22 mouse cellular contexts compared by ENCODE assay signal in the genomic region with DNA sequence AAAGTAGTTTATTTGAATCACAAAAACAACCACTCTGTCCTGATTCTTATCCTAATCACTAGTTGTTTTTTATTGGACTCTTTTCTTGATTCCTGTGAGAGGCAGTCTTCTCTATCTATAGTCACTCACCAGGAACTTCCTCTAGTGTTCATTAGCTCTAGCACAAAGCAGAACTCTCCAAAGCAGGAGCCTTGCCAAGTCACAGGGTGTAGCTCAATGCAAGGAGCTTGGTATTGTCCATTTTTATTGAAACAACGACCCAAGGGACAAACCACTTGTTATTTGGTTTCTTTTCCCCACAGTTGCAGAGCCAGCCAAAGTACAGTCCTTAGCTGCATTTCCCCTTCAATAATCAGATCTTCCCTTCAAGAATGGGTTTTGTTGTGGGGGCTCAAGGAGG.
DNase-seq lines count a peak whose midpoint lies in the region; ATAC-seq lines count a peak whose summit lies in the region.
"Had no signal": no experiment of that assay in that cellular context is flagged by ENCODE, and none has a peak within 500 bp of the region (broad histone marks: within the 10 kb centered on the region; RNA-seq: fewer than 3 reads in every experiment).

No protein-coding gene starts in this region.

- no peaks in the 10 kb centered on the region for H3K27me3 ChIP-seq in heart, embryonic 10.5 days (ENCODE audit: insufficient read depth, poor library complexity, severe bottlenecking)
- no peaks in the 10 kb centered on the region for H3K27me3 ChIP-seq in heart, embryonic 15.5 days
- H3K27me3 ChIP-seq: CH12.LX; forebrain, embryonic 15.5 days; hindbrain, embryonic 12.5 days; kidney, embryonic 15.5 days; limb, embryonic 15.5 days; liver, embryonic 13.5 days; midbrain, embryonic 15.5 days had no signal

- H3K9me3 ChIP-seq in heart, embryonic 10.5 days = no peaks in the 10 kb centered on the region
- H3K9me3 ChIP-seq in heart, embryonic 15.5 days (replicated peaks) = no peaks in the 10 kb centered on the region
- H3K9me3 ChIP-seq: forebrain, embryonic 15.5 days; hindbrain, embryonic 12.5 days; kidney, embryonic 15.5 days; limb, embryonic 10.5 days; limb, embryonic 15.5 days; liver, embryonic 13.5 days; midbrain, embryonic 15.5 days had no signal

- H3K4me1 ChIP-seq in heart, embryonic 10.5 days = no peaks in the 10 kb centered on the region
- no peaks in the 10 kb centered on the region for H3K4me1 ChIP-seq in heart, embryonic 15.5 days (replicated peaks)
- H3K4me1 ChIP-seq: forebrain, embryonic 15.5 days; hindbrain, embryonic 12.5 days; kidney, embryonic 15.5 days; limb, embryonic 15.5 days; liver, embryonic 13.5 days; midbrain, embryonic 15.5 days had no signal

- ATAC-seq in heart, embryonic 15.5 days (replicated peaks; ENCODE audit: insufficient number of reproducible peaks, insufficient read depth, low FRiP score, low read depth) = no peak
- ATAC-seq: forebrain, embryonic 15.5 days; hindbrain, postnatal 0 days; intestine, embryonic 16.5 days; midbrain, embryonic 15.5 days had no signal

- H3K27ac ChIP-seq in heart, embryonic 10.5 days = no peak overlapping the region
- 0 out of 2 replicates have a peak overlapping the region, but pooled peaks have one; percentile 34 for H3K27ac ChIP-seq in heart, embryonic 15.5 days
- H3K27ac ChIP-seq: forebrain, embryonic 15.5 days; hindbrain, embryonic 12.5 days; hindbrain, postnatal 0 days; kidney, embryonic 15.5 days; limb, embryonic 10.5 days; limb, embryonic 15.5 days; liver, embryonic 13.5 days; midbrain, embryonic 15.5 days had no signal

- H3K9ac ChIP-seq in heart, embryonic 15.5 days = no peak overlapping the region
- H3K9ac ChIP-seq: forebrain, embryonic 15.5 days; hindbrain, embryonic 12.5 days; kidney, embryonic 15.5 days; limb, embryonic 15.5 days; liver, embryonic 13.5 days; midbrain, embryonic 15.5 days had no signal

- no peak overlapping the region for H3K4me3 ChIP-seq in heart, embryonic 10.5 days
- H3K4me3 ChIP-seq in heart, embryonic 15.5 days = no peak overlapping the region
- H3K4me3 ChIP-seq: forebrain, embryonic 15.5 days; hindbrain, embryonic 12.5 days; kidney, embryonic 15.5 days; limb, embryonic 10.5 days; limb, embryonic 15.5 days; liver, embryonic 13.5 days; midbrain, embryonic 15.5 days had no signal

- H3K36me3 ChIP-seq in heart, embryonic 10.5 days = peaks cover 22% of the 10 kb centered on the region; the same call in 1 of the 2 replicates
- no peaks in the 10 kb centered on the region for H3K36me3 ChIP-seq in heart, embryonic 15.5 days
- H3K36me3 ChIP-seq: forebrain, embryonic 15.5 days; liver, embryonic 13.5 days; midbrain, embryonic 15.5 days had no signal

- H3K4me2 ChIP-seq in heart, embryonic 15.5 days = no peak overlapping the region
- H3K4me2 ChIP-seq: forebrain, embryonic 15.5 days; hindbrain, embryonic 12.5 days; kidney, embryonic 15.5 days; limb, embryonic 15.5 days; liver, embryonic 13.5 days; midbrain, embryonic 15.5 days had no signal

- DNase-seq in adrenal gland, postnatal 10 days = peak; percentile 3
- DNase-seq in adrenal gland, postnatal 14 days = no peak
- DNase-seq in heart, adult 8-10 months (ENCODE audit: low spot score) = peak; percentile 26
- DNase-seq in heart, embryonic 10.5 days (ENCODE audit: low spot score) = no peak
- DNase-seq in kidney, postnatal 36 days = peak; percentile 14 to 19
- no peak for DNase-seq in kidney, adult 11 months
- DNase-seq in right cerebral cortex, adult 2 months (ENCODE audit: low spot score in 2 of 2) = no peak
- DNase-seq: cerebellum, adult 2 months; layer of hippocampus, postnatal 36 days; liver, embryonic 13.5 days; spleen, adult 18-20 months; thymus, postnatal 14 days had no signal

- 76% methylated on average over 1 of the region's 1 CpGs for whole genome bisulfite sequencing in heart, embryonic 10.5 days
- 52% methylated on average over 1 of the region's 1 CpGs for WGBS in heart, embryonic 15.5 days

Comparison
In these comparisons a context has a peak if more than half of its experiments do, and no peak if none do; other contexts are left out.
1. DNase-seq: peak in adrenal gland, postnatal 10 days (single experiment), heart, adult 8-10 months (single experiment) and kidney, postnatal 36 days (2 of 2); none in adrenal gland, postnatal 14 days (single experiment), heart, embryonic 10.5 days (single experiment), kidney, adult 11 months (single experiment) and right cerebral cortex, adult 2 months (0 of 2).